Mouse (Mus musculus) lung, adult 2 months (tissue): Measurements from ENCODE around the gene Ccl5. TPM values are rescaled to one million over a fixed set of nuclear protein-coding genes. Genes with fewer than 3 reads are reported as not detected.

Experiments
- DNase-seq: peaks from one replicate; pipeline ENCODE4 v3.0.0; 2022
- H3K4me1 ChIP-seq: fragments of 200-500 bp; 2 replicates; pipeline ENCODE4 v1.6.1; 2011; ENCODE audit warnings: low read length; ENCODE audit not compliant: control insufficient read depth, insufficient read depth
- H3K4me3 ChIP-seq: fragments of 200-500 bp; replicated peaks from 2 replicates; pipeline ENCODE3; 2011; ENCODE audit warnings: low read depth, mild to moderate bottlenecking, control low read depth, low read length; ENCODE audit errors: extremely low read depth
- CTCF ChIP-seq: fragments of 200-500 bp; IDR thresholded peaks from 2 replicates; pipeline ENCODE4 v1.5.1; 2011; ENCODE audit warnings: mild to moderate bottlenecking, low read length, control low read depth; ENCODE audit not compliant: insufficient read depth
- POLR2A ChIP-seq: fragments of 200-500 bp; IDR thresholded peaks from 2 replicates; pipeline ENCODE4 v1.6.1; 2011; ENCODE audit warnings: low read depth, mild to moderate bottlenecking, control low read depth, low read length, borderline replicate concordance; ENCODE audit errors: extremely low read depth
- WGBS: fragments of 180-500 bp; shearing (Covaris S2); methylation state at CpG from one replicate; pipeline ENCODE4 v1.1.7; 2018; 5-methylcytosine and 5-hydroxymethylcytosine counted together
- polyA plus RNA-seq: library from polyadenylated mRNA; depleted of rRNA; stranded (reverse); fragments of >200 nt; gene quantifications from 2 replicates; pipeline ENCODE4 v1.2.3, GENCODE M21; 2012

Ccl5 gene
- polyA plus RNA-seq, 1 experiment: 70.3 TPM

- WGBS: 68% methylated on average over 2 of the region's 2 CpGs
- Histone ChIP-seq H3K4me3 (no peak overlapping the region), H3K4me1 (no peaks in the 10 kb centered on the region)
- TF ChIP-seq CTCF (no peak), POLR2A (no peak)
- DNase-seq: no peak
These were observed 10.6 kb upstream of the Ccl5 start for GRCm38 (mm10) chr11:83540931-83541330.

DNA sequence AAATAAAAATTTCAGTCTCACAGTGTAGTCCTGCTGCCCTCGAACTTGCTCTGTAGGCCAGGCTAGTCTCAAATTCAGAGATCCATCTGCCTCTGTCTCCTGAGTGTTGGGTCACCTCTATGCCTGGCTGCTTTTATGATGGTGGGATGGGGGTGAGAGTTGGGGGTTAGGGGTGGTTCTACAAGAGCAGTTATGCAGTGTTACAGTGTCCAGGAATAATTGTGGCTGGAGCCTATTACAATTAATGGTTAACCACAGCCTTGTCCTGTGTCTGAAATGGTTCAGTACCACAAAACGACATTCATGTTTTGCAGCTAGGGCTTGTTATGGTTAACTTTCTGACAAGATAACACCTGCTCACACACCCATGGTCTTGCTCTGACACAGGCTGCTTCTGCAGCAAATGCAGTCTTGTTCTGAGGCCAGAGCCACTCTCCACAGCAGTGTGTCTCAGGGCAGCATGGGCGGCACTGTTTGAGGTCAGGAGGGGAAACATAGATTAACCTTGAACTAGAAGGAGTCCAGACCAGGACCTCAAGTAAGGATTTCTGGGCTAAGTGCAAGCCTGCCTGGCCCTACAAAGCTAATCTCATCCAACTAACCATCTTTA is 8.5 kb upstream of the Ccl5 start:
- DNase-seq: no peak
- WGBS: 74% methylated on average over 3 of the region's 3 CpGs
- H3K4me1 ChIP-seq: peaks cover 5% of the 10 kb centered on the region

DNA sequence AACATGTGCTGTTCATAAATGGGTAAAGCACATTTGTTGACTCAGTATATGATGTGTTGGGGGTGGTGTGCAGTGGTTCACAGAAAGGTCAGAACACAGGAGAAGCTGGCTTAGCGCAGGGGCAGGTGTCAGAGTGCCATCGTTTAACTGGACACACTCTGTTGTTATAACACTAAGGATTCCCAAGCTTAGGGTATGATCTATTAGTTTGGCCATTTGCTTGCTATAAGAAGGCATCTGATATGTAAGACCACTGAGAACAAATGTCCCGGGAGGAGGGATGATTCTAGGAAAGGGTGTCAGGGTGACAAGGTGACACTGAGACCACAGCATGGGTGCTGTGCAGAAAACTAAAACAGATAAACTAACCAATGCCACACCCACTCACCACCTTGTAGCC is 6.5 kb upstream of the Ccl5 start:
- 72% methylated on average over 3 of the region's 3 CpGs for WGBS

More for the DNA sequence above, 8.5 kb upstream of the Ccl5 start:
- H3K4me3 ChIP-seq: no peak overlapping the region
- TF ChIP-seq CTCF (no peak), POLR2A (no peak)

GRCm38 (mm10) chr11:83534609-83535423 is 4.5 kb upstream of the Ccl5 start:
- DNase-seq: peak; percentile 61
- Histone ChIP-seq H3K4me3 (no peak overlapping the region), H3K4me1 (peaks cover 5% of the 10 kb centered on the region)
- TF ChIP-seq POLR2A (no peak), CTCF (no peak)
- WGBS: 28% methylated on average over 13 of the region's 13 CpGs

More for the DNA sequence above, 6.5 kb upstream of the Ccl5 start:
- DNase-seq: no peak
- H3K4me3 ChIP-seq: no peak overlapping the region
- peaks cover 5% of the 10 kb centered on the region for H3K4me1 ChIP-seq
- TF ChIP-seq CTCF (no peak), POLR2A (no peak)

GRCm38 (mm10) chr11:83534143-83534542 is 3.8 kb upstream of the Ccl5 start:
- no peak for TF ChIP-seq POLR2A
- TF ChIP-seq CTCF: no peak
- WGBS: 69% methylated on average over 8 of the region's 8 CpGs
- DNase-seq: no peak
- Histone ChIP-seq H3K4me3 (no peak overlapping the region), H3K4me1 (peaks cover 5% of the 10 kb centered on the region)

DNA sequence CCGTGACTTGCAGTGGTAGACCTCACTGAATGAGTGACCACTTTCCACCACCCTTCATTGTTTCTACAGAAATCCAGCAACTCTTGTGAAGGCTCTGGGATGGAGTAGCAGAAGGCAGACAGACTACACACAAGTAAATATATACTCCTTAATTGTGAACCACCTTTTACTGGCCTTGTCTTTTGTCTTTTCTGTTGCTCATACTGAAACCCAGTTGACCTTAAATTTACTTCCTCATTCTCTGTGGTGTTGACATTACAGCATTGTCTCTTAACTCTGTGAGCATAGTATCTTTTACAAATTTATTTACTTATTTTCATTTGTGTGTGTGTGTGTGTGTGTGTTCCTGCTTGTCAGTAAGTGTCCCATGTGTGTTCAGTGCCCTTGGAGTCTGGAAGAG is 2.9 kb upstream of the Ccl5 start:
- DNase-seq: no peak
- TF ChIP-seq POLR2A: no peak
- no peak for TF ChIP-seq CTCF
- peaks cover 5% of the 10 kb centered on the region for H3K4me1 ChIP-seq
- WGBS: 94% methylated on average over 1 of the region's 1 CpGs
- H3K4me3 ChIP-seq: no peak overlapping the region

DNA sequence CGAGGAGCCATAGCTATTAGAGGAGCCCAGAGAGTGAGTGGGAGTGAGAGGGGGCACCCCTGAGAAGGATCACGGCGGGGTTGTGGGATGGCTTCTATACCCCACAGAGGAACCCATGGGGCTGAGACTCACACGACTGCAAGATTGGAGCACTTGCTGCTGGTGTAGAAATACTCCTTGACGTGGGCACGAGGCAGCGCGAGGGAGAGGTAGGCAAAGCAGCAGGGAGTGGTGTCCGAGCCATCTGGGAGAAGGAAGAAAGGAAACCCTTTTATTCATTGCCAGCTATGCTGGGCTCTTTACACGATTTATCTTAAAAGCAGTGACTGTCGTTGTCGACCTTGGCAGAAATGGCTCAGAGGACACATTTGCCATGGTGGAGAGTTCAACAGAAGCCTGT is 1.3 kb downstream of the Ccl5 start:
- Histone ChIP-seq H3K4me3 (no peak overlapping the region), H3K4me1 (peaks cover under 1% of the 10 kb centered on the region)
- no peak for DNase-seq
- TF ChIP-seq POLR2A: no peak
- no peak for TF ChIP-seq CTCF
- WGBS: 79% methylated on average over 12 of the region's 12 CpGs

- H3K4me3 ChIP-seq: no peak within 1 kb of the TSS
- no peaks in the 10 kb centered on the region for H3K4me1 ChIP-seq
- DNase-seq: no peak
- TF ChIP-seq CTCF (no peak), POLR2A (no peak)
- 79% methylated on average over 3 of the region's 3 CpGs for WGBS
These were observed 8.2 kb downstream of the Ccl5 start, which contains the start of gene Heatr9 for GRCm38 (mm10) chr11:83522075-83522474. Heatr9 (minus strand) TSS chr11:83522175.

- Histone ChIP-seq H3K4me1 (no peaks in the 10 kb centered on the region), H3K4me3 (no peak overlapping the region)
- WGBS: 79% methylated on average over 6 of the region's 6 CpGs
- TF ChIP-seq POLR2A (no peak), CTCF (no peak)
- DNase-seq: no peak
These were observed 11.9 kb downstream of the Ccl5 start for GRCm38 (mm10) chr11:83518371-83518770.

DNA sequence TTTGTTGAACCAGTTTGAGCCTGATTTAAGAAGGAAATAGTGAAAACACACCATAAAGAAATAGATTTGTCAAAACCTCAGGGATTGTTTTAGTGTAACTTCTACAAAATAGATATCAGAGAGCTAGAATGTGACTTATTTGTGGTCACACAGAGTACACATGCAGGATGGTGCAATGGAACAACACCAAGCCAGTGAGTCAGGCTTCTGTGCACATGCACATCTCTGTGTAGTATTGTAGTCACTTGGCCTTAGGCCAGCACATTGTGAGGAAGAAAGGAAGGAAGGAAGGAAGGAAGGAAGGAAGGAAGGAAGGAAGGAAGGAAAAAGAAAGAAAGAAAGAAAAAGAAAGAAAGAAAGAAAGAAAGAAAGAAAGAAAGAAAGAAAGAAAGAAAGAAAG is 13.2 kb downstream of the Ccl5 start:
- no peak for DNase-seq
- TF ChIP-seq POLR2A (no peak), CTCF (no peak)
- Histone ChIP-seq H3K4me1 (no peaks in the 10 kb centered on the region), H3K4me3 (no peak overlapping the region)
